Mouse (Mus musculus) heart, postnatal 0 days (tissue): ENCODE results near the gene Ube2f. TPM values are rescaled to one million over a fixed set of nuclear protein-coding genes. Genes with fewer than 3 reads are reported as not detected.

Experiments used
- ATAC-seq: fragments of 200-750 bp; cut with Nextera tagmentation; 2 replicates; pipeline ENCODE4 v1.8.0; 2017; ENCODE audit warnings: low read depth, moderate number of reproducible peaks, moderate library complexity; ENCODE audit not compliant: insufficient read depth
- DNase-seq: peaks from one replicate; pipeline ENCODE4 v3.0.0-alpha.2; 2016; ENCODE audit warnings: low spot score
- H3K27ac ChIP-seq: fragments of 300-500 bp; sonication (generic); 2 replicates; pipeline ENCODE4 v1.5.1; 2014; ENCODE audit warnings: low read depth, mild to moderate bottlenecking
- H3K27me3 ChIP-seq: fragments of 300-500 bp; sonication (generic); 2 replicates; pipeline ENCODE4 v1.6.1; 2014; ENCODE audit warnings: low read length, mixed read lengths; ENCODE audit not compliant: control insufficient read depth, insufficient read depth
- H3K36me3 ChIP-seq: fragments of 300-500 bp; sonication (generic); replicated peaks from 2 replicates; pipeline ENCODE4 v1.6.1; 2014; ENCODE audit warnings: low read length, mixed read lengths; ENCODE audit not compliant: control insufficient read depth, insufficient read depth
- H3K4me1 ChIP-seq: fragments of 300-500 bp; sonication (generic); 2 replicates; pipeline ENCODE4 v1.6.1; 2014; ENCODE audit warnings: antibody characterized with exemption; ENCODE audit not compliant: control insufficient read depth, insufficient read depth
- H3K4me2 ChIP-seq: fragments of 300-500 bp; sonication (generic); 2 replicates; pipeline ENCODE4 v1.6.1; 2014; ENCODE audit warnings: low read depth, mild to moderate bottlenecking, low read length, moderate library complexity
- H3K4me3 ChIP-seq: fragments of 300-500 bp; sonication (generic); 2 replicates; pipeline ENCODE4 v1.5.1; 2014; ENCODE audit warnings: low read depth, low read length
- H3K9ac ChIP-seq: fragments of 300-500 bp; sonication (generic); replicated peaks from 2 replicates; pipeline ENCODE4 v1.6.1; 2014; ENCODE audit warnings: low read depth, low read length, mixed read lengths
- H3K9me3 ChIP-seq: fragments of 300-500 bp; sonication (generic); replicated peaks from 2 replicates; pipeline ENCODE4 v1.6.1; 2016; ENCODE audit warnings: low read length; ENCODE audit not compliant: control insufficient read depth
- CTCF ChIP-seq: IDR thresholded peaks from 2 replicates; pipeline ENCODE4 v1.5.1; 2016; ENCODE audit warnings: antibody characterized with exemption, control low read depth, low read depth
- EP300 ChIP-seq: IDR thresholded peaks from 2 replicates; pipeline ENCODE4 v1.6.1; 2016; ENCODE audit warnings: antibody characterized with exemption, low read depth
- WGBS: fragments of 180-500 bp; shearing (Covaris S2); extraction: QIAGEN DNeasy Blood & Tissue Kit; methylation state at CpG from one replicate; pipeline ENCODE4 v1.1.7; 2014; 5-methylcytosine and 5-hydroxymethylcytosine counted together
- polyA plus RNA-seq: library from polyadenylated mRNA; unstranded; fragments of >200 nt; fragmentation: Nextera tagmentation; extraction: Ambion mirVana; gene quantifications from 2 replicates; pipeline ENCODE4 v1.2.1, GENCODE M21; 2015
- total RNA-seq: library from RNA; depleted of rRNA; stranded (reverse); fragments of >200 nt; gene quantifications from 2 replicates; pipeline ENCODE4 v1.2.3, GENCODE M21; 2014; ENCODE audit warnings: low replicate concordance

Gene Ube2f
- total and polyA plus RNA-seq, 2 experiments from 2014 or later, result 69.6 to 79.3 TPM

DNA sequence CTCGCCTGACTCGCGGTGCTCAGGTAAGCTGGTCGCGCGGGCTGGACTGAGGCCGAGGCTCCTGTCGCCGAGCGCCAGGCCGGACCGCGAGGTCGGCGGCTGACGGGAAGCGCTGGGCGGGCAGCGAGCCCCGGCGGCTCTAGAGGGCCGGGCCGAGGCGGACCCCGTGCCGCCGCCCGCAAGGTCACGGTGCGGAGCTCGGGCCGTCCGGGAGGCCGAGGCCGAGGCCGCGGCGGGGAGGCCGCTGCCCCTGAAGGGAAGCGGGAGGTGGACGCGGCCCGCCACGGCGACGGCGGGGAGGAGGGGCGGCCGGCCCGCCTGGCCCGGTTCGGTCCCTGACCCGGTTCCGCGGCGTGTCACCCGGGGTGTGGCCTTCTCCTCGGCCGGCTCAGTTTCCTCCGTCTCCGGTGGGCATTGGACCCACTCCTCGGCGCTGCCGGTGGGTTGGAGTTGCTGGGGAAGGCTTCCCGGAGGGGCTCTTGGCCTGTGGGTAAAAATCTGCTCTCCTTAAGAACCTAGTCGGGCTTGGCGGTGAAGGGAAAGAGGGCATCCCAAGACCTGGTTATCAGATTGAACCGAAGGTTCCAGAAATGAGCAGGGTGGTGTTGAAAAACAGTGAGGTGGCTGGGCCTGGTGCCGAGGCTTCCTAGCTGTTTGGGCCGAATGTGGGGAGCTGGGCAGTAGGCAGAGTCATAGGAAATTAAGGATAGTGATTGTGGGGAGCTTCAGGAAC is 477 bp downstream of the Ube2f start:
- Histone ChIP-seq H3K4me2 (peak overlapping the region; percentile 95), H3K9me3 (no peaks in the 10 kb centered on the region), H3K4me1 (peaks cover 13% of the 10 kb centered on the region), H3K27me3 (no peaks in the 10 kb centered on the region), H3K9ac (peak overlapping the region; percentile 98), H3K4me3 (peak overlapping the region; percentile 98), H3K27ac (peak overlapping the region; percentile 83), H3K36me3 (0 out of 2 replicates have a peak, but pooled peaks cover 8% of the 10 kb centered on the region)
- ATAC-seq, result peak; percentile 48
- under 1% methylated on average over 67 of the region's 70 CpGs for WGBS
- TF ChIP-seq EP300 (no peak; the same call in 1 of the 2 replicates), CTCF (no peak)
- no peak for DNase-seq

GRCm38 (mm10) chr1:91251148-91251650 is 1.1 kb downstream of the Ube2f start:
- no peak for TF ChIP-seq EP300
- no peak for TF ChIP-seq CTCF
- 24% methylated on average over 5 of the region's 5 CpGs for WGBS
- Histone ChIP-seq H3K27ac (peak overlapping the region; percentile 83), H3K4me3 (peak overlapping the region; percentile 98), H3K4me2 (peak overlapping the region; percentile 95), H3K9ac (peak overlapping the region; percentile 98), H3K27me3 (no peaks in the 10 kb centered on the region), H3K9me3 (no peaks in the 10 kb centered on the region), H3K4me1 (peaks cover 13% of the 10 kb centered on the region), H3K36me3 (0 out of 2 replicates have a peak, but pooled peaks cover 8% of the 10 kb centered on the region)
- DNase-seq (no peak), ATAC-seq (no peak)

DNA sequence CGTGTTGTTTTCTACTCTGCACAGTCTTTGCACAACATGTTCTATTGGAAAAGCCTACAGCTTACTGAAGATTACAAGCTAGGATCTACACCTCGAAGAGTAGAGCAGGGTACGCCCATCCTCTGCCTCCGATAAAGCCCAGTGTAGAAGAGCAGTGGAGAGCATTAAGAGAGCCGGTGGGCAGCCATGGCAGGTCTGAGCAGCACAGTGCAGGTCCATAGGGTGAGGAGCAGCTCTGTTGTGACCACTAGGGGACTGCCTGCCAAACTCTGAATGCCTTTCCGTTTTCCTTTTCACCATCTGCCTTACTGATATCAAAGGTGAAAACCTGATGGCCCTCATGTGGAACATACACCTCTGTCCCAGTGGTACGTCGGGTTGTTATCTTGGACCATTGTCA is 1.8 kb downstream of the Ube2f start:
- 30% methylated on average over 8 of the region's 8 CpGs for WGBS
- Histone ChIP-seq H3K9ac (no peak overlapping the region), H3K9me3 (no peaks in the 10 kb centered on the region), H3K4me3 (no peak overlapping the region), H3K27me3 (no peaks in the 10 kb centered on the region), H3K4me1 (peaks cover 14% of the 10 kb centered on the region), H3K27ac (peak overlapping the region; percentile 22; the same call in 1 of the 2 replicates), H3K4me2 (peak overlapping the region; percentile 95; the same call in 1 of the 2 replicates), H3K36me3 (0 out of 2 replicates have a peak, but pooled peaks cover 10% of the 10 kb centered on the region)
- TF ChIP-seq CTCF (peak; percentile 43), EP300 (no peak)
- ATAC-seq (no peak), DNase-seq (peak; percentile 48)

DNA sequence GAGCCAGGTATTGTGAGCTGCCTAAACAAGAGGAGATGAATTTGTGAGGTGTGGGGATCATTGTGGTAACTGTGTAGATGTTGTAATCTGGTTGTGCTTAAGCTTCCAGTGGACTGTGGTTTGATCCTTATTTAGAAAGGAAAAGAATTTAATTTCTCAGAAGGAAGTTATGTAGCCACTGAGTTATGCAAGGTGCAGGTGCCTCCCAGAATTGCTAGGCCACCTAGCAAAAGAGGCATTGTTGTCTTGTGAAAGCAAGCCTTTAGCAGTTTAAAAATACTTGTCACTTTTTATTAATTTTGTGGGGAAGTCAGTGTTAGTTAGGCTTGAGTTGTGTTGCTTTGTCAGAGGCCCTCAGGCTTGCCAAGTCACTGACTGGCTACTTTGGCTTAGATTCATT is 7.8 kb downstream of the Ube2f start:
- Histone ChIP-seq H3K4me3 (no peak overlapping the region), H3K4me1 (peaks cover 17% of the 10 kb centered on the region; the same call in 1 of the 2 replicates), H3K36me3 (peaks cover 16% of the 10 kb centered on the region; the same call in 1 of the 2 replicates), H3K9ac (no peak overlapping the region), H3K27me3 (no peaks in the 10 kb centered on the region), H3K4me2 (no peak overlapping the region), H3K27ac (no peak overlapping the region), H3K9me3 (no peaks in the 10 kb centered on the region)
- no peak for ATAC-seq
- TF ChIP-seq CTCF (no peak), EP300 (no peak)
- no peak for DNase-seq

GRCm38 (mm10) chr1:91259794-91260193 is 9.7 kb downstream of the Ube2f start:
- Histone ChIP-seq H3K9me3 (no peaks in the 10 kb centered on the region), H3K4me3 (no peak overlapping the region), H3K36me3 (peaks cover 11% of the 10 kb centered on the region), H3K9ac (no peak overlapping the region), H3K4me1 (peaks cover 17% of the 10 kb centered on the region; the same call in 1 of the 2 replicates), H3K27ac (no peak overlapping the region), H3K27me3 (no peaks in the 10 kb centered on the region), H3K4me2 (no peak overlapping the region)
- 68% methylated on average over 5 of the region's 5 CpGs for WGBS
- ATAC-seq (no peak), DNase-seq (no peak)
- no peak for TF ChIP-seq EP300
- TF ChIP-seq CTCF, result no peak
